In the genomic region with DNA sequence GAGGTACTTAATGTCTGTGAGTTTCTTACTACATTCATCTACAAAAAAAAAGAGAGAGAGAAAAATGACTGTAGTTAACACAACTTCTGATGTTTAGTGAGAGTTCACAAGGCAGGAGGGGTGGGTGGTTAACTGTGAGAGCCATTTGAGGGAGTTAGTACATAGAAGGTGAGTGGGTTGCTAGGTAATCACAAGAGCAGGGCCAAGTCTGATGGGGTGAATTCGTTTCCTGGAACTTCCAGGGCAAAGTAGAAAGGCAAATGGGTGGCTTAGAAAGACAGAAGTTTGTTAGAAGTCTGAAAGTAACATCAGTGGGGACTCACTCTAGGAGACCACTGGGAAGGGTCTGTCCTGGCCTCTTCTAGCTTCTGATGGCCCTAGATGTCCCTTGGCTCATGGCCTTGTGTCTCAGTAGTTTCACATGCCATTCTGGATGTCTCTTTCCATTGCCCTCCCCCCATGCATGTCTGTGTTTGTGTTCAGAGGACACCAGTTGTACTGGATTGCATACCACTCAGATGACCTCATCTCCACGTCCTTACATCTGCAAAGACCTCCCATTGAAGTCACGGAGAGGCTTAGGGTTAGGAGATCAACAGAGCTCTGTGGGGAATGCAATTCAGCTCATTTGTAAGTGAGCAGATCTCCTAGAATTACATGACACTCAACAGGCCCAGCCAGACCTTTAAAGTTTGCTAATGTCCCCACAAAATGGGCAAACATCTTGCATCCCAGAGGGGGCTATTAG, we compare ENCODE assay signal across 11 mouse cellular contexts.
DNase-seq lines count a peak whose midpoint lies in the region; ATAC-seq and TF ChIP-seq lines count a peak whose summit lies in the region.
"Had no signal": no experiment of that assay in that cellular context is flagged by ENCODE, and none has a peak within 500 bp of the region (broad histone marks: within the 10 kb centered on the region; RNA-seq: fewer than 3 reads in every experiment).

No protein-coding gene starts in this region.

- no peaks in the 10 kb centered on the region for H3K79me2 ChIP-seq in heart, adult 2 months (replicated peaks; ENCODE audit: control insufficient read depth, insufficient read depth, low read length)

- H3K4me3 ChIP-seq in heart, embryonic 14.5 days (ENCODE audit: control insufficient read depth in 1 of 2, insufficient read depth in 1 of 2, low read depth in 1 of 2, low read length in 2 of 2): no peak overlapping the region
- no peak overlapping the region for H3K4me3 ChIP-seq in heart, adult 2 months
- H3K4me3 ChIP-seq in heart, postnatal 0 days (ENCODE audit: low read depth, low read length): no peak overlapping the region
- H3K4me3 ChIP-seq: midbrain, embryonic 12.5 days had no signal

- intact Hi-C loops in heart, adult 2 months (cut with DNase I): no loop called here
- intact Hi-C loops in left cerebral cortex, postnatal 4 days (cut with DNase I): no loop called here

- H3K36me3 ChIP-seq in heart, embryonic 14.5 days (ENCODE audit: control insufficient read depth, insufficient read depth, low read length): peaks cover 10% of the 10 kb centered on the region
- peaks cover 16% of the 10 kb centered on the region for H3K36me3 ChIP-seq in heart, adult 2 months (ENCODE audit: control insufficient read depth, insufficient read depth, low read length)
- H3K36me3 ChIP-seq in heart, postnatal 0 days (replicated peaks; ENCODE audit: control insufficient read depth, insufficient read depth, low read length): no peaks in the 10 kb centered on the region
- H3K36me3 ChIP-seq: midbrain, embryonic 12.5 days had no signal

- peak overlapping the region; percentile 76 to 78 for H3K27ac ChIP-seq in heart, embryonic 14.5 days (replicated peaks in 1 of 2; ENCODE audit: control insufficient read depth in 1 of 2, insufficient read depth in 1 of 2, low read depth in 2 of 2, low read length in 2 of 2)
- H3K27ac ChIP-seq in heart, adult 2 months: no peak overlapping the region
- peak overlapping the region; percentile 57 for H3K27ac ChIP-seq in heart, postnatal 0 days (ENCODE audit: low read depth)
- H3K27ac ChIP-seq: midbrain, embryonic 12.5 days had no signal

- TF ChIP-seq CTCF in heart, adult 2 months (IDR thresholded peaks at IDR 0.05): no peak
- no peak for TF ChIP-seq CTCF in heart, postnatal 0 days (IDR thresholded peaks at IDR 0.05; ENCODE audit: low read depth)

- 0 out of 2 replicates have a peak overlapping the region, but pooled peaks have one; percentile 10 for H3K4me2 ChIP-seq in heart, embryonic 14.5 days (ENCODE audit: low read length)
- H3K4me2 ChIP-seq in heart, postnatal 0 days (ENCODE audit: low read depth, low read length): no peak overlapping the region
- H3K4me2 ChIP-seq: midbrain, embryonic 12.5 days had no signal

- no peak for TF ChIP-seq EP300 in heart, adult 2 months (IDR thresholded peaks at IDR 0.05; ENCODE audit: insufficient read depth, low read depth, low read length)
- TF ChIP-seq EP300 in heart, postnatal 0 days (IDR thresholded peaks at IDR 0.05; ENCODE audit: low read depth): no peak

- 8% methylated on average over 3 of the region's 3 CpGs for WGBS in heart, embryonic 14.5 days
- WGBS in heart, adult 2 months: 28% methylated on average over 3 of the region's 3 CpGs
- 8% methylated on average over 3 of the region's 3 CpGs for WGBS in heart, postnatal 0 days

- no peak overlapping the region for H3K9ac ChIP-seq in heart, embryonic 14.5 days (ENCODE audit: low read length)
- no peak overlapping the region for H3K9ac ChIP-seq in heart, adult 2 months (ENCODE audit: low read depth, low read length)
- H3K9ac ChIP-seq in heart, postnatal 0 days (replicated peaks; ENCODE audit: low read depth, low read length): no peak overlapping the region
- H3K9ac ChIP-seq: midbrain, embryonic 12.5 days had no signal

- peaks cover 56 to 85% of the 10 kb centered on the region in 2 experiments for H3K4me1 ChIP-seq in heart, embryonic 14.5 days (ENCODE audit: control insufficient read depth in 2 of 2, insufficient read depth in 2 of 2, low read length in 2 of 2)
- peaks cover 21% of the 10 kb centered on the region for H3K4me1 ChIP-seq in heart, adult 2 months (ENCODE audit: control insufficient read depth, insufficient read depth, low read length)
- H3K4me1 ChIP-seq in heart, postnatal 0 days (ENCODE audit: control insufficient read depth, insufficient read depth): peaks cover 74% of the 10 kb centered on the region

- no peak for TF ChIP-seq POLR2A in heart, adult 2 months (IDR thresholded peaks at IDR 0.05; ENCODE audit: insufficient read depth, low read depth, low read length)

- H3K27me3 ChIP-seq in heart, embryonic 14.5 days (ENCODE audit: control insufficient read depth, insufficient read depth, low read length): no peaks in the 10 kb centered on the region
- no peaks in the 10 kb centered on the region for H3K27me3 ChIP-seq in heart, adult 2 months (ENCODE audit: control insufficient read depth, insufficient read depth, low read length)
- no peaks in the 10 kb centered on the region for H3K27me3 ChIP-seq in heart, postnatal 0 days (ENCODE audit: control insufficient read depth, insufficient read depth, low read length)
- H3K27me3 ChIP-seq: CH12.LX; midbrain, embryonic 12.5 days had no signal

- DNase-seq in heart, adult 2 months: no peak
- peak; percentile 71 for DNase-seq in NIH3T3 (ENCODE audit: low read depth)
- peak; percentile 60 for DNase-seq in heart, postnatal 0 days (ENCODE audit: low spot score)
- DNase-seq in lung, postnatal 10 days: peak; percentile 71
- no peak for DNase-seq in neural tube, embryonic 10.5 days (ENCODE audit: extremely low spot score, low spot score)
- DNase-seq in left cerebral cortex, postnatal 4 days: no peak
- DNase-seq: adrenal gland, postnatal 10 days had no signal

- no peaks in the 10 kb centered on the region for H3K9me3 ChIP-seq in heart, embryonic 14.5 days (ENCODE audit: control insufficient read depth, low read length)
- H3K9me3 ChIP-seq in heart, postnatal 0 days (replicated peaks; ENCODE audit: control insufficient read depth, low read length): no peaks in the 10 kb centered on the region
- H3K9me3 ChIP-seq: midbrain, embryonic 12.5 days had no signal

- ATAC-seq in heart, embryonic 14.5 days (ENCODE audit: insufficient number of reproducible peaks, insufficient read depth, low FRiP score, low read depth): peak; percentile 52; the same call in 1 of the 2 replicates
- ATAC-seq in heart, postnatal 0 days (ENCODE audit: insufficient read depth, low read depth): peak; percentile 65
- no peak for ATAC-seq in frontal cortex, adult (ENCODE audit: low TSS enrichment)

Comparison
In these comparisons a context has a peak if more than half of its experiments do, and no peak if none do; other contexts are left out.
1. DNase-seq: peak in NIH3T3 (single experiment), heart, postnatal 0 days (single experiment) and lung, postnatal 10 days (single experiment); none in heart, adult 2 months (0 of 2), neural tube, embryonic 10.5 days (single experiment) and left cerebral cortex, postnatal 4 days (single experiment).